ENCODE assay signal across 25 mouse cellular contexts in genomic region chr4:134293692-134294163, GRCm38 (mm10). TPM values are rescaled to one million over a fixed set of nuclear protein-coding genes. Genes with fewer than 3 reads are reported as not detected.
A peak's percentile ranks its signal among the peaks of the same experiment; 100 is the strongest.
DNase-seq lines count a peak whose midpoint lies in the region; ATAC-seq lines count a peak whose summit lies in the region.
"Had no signal": no experiment of that assay in that cellular context is flagged by ENCODE, and none has a peak within 500 bp of the region (broad histone marks: within the 10 kb centered on the region; RNA-seq: fewer than 3 reads in every experiment).

No protein-coding gene starts in this region.

- H3K36me3 ChIP-seq in hindbrain, embryonic 13.5 days = no peaks in the 10 kb centered on the region
- no peaks in the 10 kb centered on the region for H3K36me3 ChIP-seq in hindbrain, embryonic 14.5 days (replicated peaks; ENCODE audit: control insufficient read depth, insufficient read depth)
- no peaks in the 10 kb centered on the region for H3K36me3 ChIP-seq in heart, embryonic 12.5 days
- H3K36me3 ChIP-seq: hindbrain, embryonic 12.5 days; kidney, embryonic 15.5 days; limb, embryonic 10.5 days; midbrain, embryonic 13.5 days; neural tube, embryonic 15.5 days had no signal

- H3K9me3 ChIP-seq in hindbrain, embryonic 13.5 days = 0 out of 2 replicates have a peak, but pooled peaks cover 3% of the 10 kb centered on the region
- H3K9me3 ChIP-seq in hindbrain, embryonic 14.5 days (ENCODE audit: control insufficient read depth, low read length) = 0 out of 2 replicates have a peak, but pooled peaks cover 3% of the 10 kb centered on the region
- peaks cover 3% of the 10 kb centered on the region; the same call in 1 of the 2 replicates for H3K9me3 ChIP-seq in heart, embryonic 12.5 days (replicated peaks)
- H3K9me3 ChIP-seq: hindbrain, embryonic 12.5 days; kidney, embryonic 15.5 days; limb, embryonic 10.5 days; midbrain, embryonic 13.5 days; neural tube, embryonic 15.5 days had no signal

- peak overlapping the region; percentile 46; the same call in 1 of the 2 replicates for H3K9ac ChIP-seq in hindbrain, embryonic 13.5 days
- H3K9ac ChIP-seq in hindbrain, embryonic 14.5 days = no peak overlapping the region
- peak overlapping the region; percentile 23; the same call in 1 of the 2 replicates for H3K9ac ChIP-seq in heart, embryonic 12.5 days
- H3K9ac ChIP-seq: hindbrain, embryonic 12.5 days; kidney, embryonic 15.5 days; liver, postnatal 0 days; midbrain, embryonic 13.5 days; neural tube, embryonic 15.5 days had no signal

- no peak for DNase-seq in hindbrain, embryonic 14.5 days (ENCODE audit: low spot score)
- DNase-seq in heart, adult 18-20 months = peak; percentile 59 to 84
- peak; percentile 43 to 49 for DNase-seq in heart, postnatal 14 days
- no peak for DNase-seq in adrenal gland, postnatal 36 days
- no peak for DNase-seq in spleen, postnatal 36 days (ENCODE audit: low spot score in 2 of 2)
- DNase-seq: adrenal gland, postnatal 25 days; cerebellum, adult 11-12 months; liver, postnatal 0 days; thymus, postnatal 25 days had no signal

- no peak overlapping the region for H3K4me2 ChIP-seq in hindbrain, embryonic 13.5 days
- H3K4me2 ChIP-seq in hindbrain, embryonic 14.5 days (replicated peaks) = no peak overlapping the region
- peak overlapping the region; percentile 59 for H3K4me2 ChIP-seq in heart, embryonic 12.5 days
- H3K4me2 ChIP-seq: hindbrain, embryonic 12.5 days; kidney, embryonic 15.5 days; midbrain, embryonic 13.5 days; neural tube, embryonic 15.5 days had no signal

- H3K4me1 ChIP-seq in hindbrain, embryonic 13.5 days (replicated peaks) = peaks cover 5% of the 10 kb centered on the region
- peaks cover 2% of the 10 kb centered on the region for H3K4me1 ChIP-seq in hindbrain, embryonic 14.5 days (replicated peaks; ENCODE audit: control insufficient read depth, insufficient read depth, low read length)
- H3K4me1 ChIP-seq in heart, embryonic 12.5 days (replicated peaks) = peaks cover 42% of the 10 kb centered on the region

- no peak overlapping the region for H3K4me3 ChIP-seq in hindbrain, embryonic 13.5 days
- no peak overlapping the region for H3K4me3 ChIP-seq in hindbrain, embryonic 14.5 days (replicated peaks; ENCODE audit: low read length)
- peak overlapping the region; percentile 17 for H3K4me3 ChIP-seq in heart, embryonic 12.5 days
- H3K4me3 ChIP-seq: hindbrain, embryonic 12.5 days; kidney, embryonic 15.5 days; limb, embryonic 10.5 days; midbrain, embryonic 13.5 days; neural tube, embryonic 15.5 days had no signal

- H3K27ac ChIP-seq in hindbrain, embryonic 13.5 days = no peak overlapping the region
- no peak overlapping the region for H3K27ac ChIP-seq in hindbrain, embryonic 14.5 days
- H3K27ac ChIP-seq in heart, embryonic 12.5 days (ENCODE audit: poor library complexity, severe bottlenecking) = peak overlapping the region; percentile 91
- H3K27ac ChIP-seq: hindbrain, embryonic 12.5 days; kidney, embryonic 15.5 days; limb, embryonic 10.5 days; midbrain, embryonic 13.5 days; neural tube, embryonic 15.5 days had no signal

- intact Hi-C loops in heart, postnatal 14 days (cut with DNase I) = loop anchor here (2.0 to 5.0 kb wide), 4 partner anchors 31 to 256 kb away; no protein-coding TSS in a partner anchor

- peaks cover 18% of the 10 kb centered on the region; the same call in 1 of the 2 replicates for H3K27me3 ChIP-seq in hindbrain, embryonic 13.5 days
- H3K27me3 ChIP-seq in hindbrain, embryonic 14.5 days (ENCODE audit: control insufficient read depth, insufficient read depth, low read length) = no peaks in the 10 kb centered on the region
- H3K27me3 ChIP-seq in heart, embryonic 12.5 days (replicated peaks) = 0 out of 2 replicates have a peak, but pooled peaks cover 3% of the 10 kb centered on the region

- ATAC-seq in hindbrain, embryonic 13.5 days (ENCODE audit: low FRiP score) = no peak
- no peak for ATAC-seq in hindbrain, embryonic 14.5 days (ENCODE audit: low FRiP score)
- ATAC-seq in heart, embryonic 12.5 days (ENCODE audit: insufficient number of reproducible peaks, low FRiP score) = peak; percentile 80
- ATAC-seq in megakaryocyte, adult 5-6 weeks (ENCODE audit: poor library complexity, severe bottlenecking) = no peak
- ATAC-seq: forebrain, embryonic 14.5 days; liver, postnatal 0 days; midbrain, embryonic 13.5 days had no signal

- 75% methylated on average over 9 of the region's 9 CpGs for WGBS in hindbrain, embryonic 13.5 days
- WGBS in hindbrain, embryonic 14.5 days = 72% methylated on average over 9 of the region's 9 CpGs
- WGBS in heart, embryonic 12.5 days = 19% methylated on average over 9 of the region's 9 CpGs

RNA-seq across cellular contexts. Expression of gene Pdik1l, which starts 6.0 kb away (rescaled TPM):
- polyA plus RNA-seq in hindbrain, embryonic 13.5 days (2015; fragmentation: Nextera tagmentation; extraction: Ambion mirVana) = 35.0 and 37.3 TPM in 2 replicates
- polyA plus RNA-seq in hindbrain, embryonic 14.5 days (2014; fragmentation: Nextera tagmentation; extraction: Ambion mirVana) = 38.5 and 45.1 TPM in 2 replicates
- total RNA-seq in heart, adult 18-20 months (2021) = 1 to 10 TPM; 4.8 to 8.0 TPM
- polyA plus RNA-seq in heart, embryonic 12.5 days (2016; fragmentation: Nextera tagmentation; extraction: Ambion mirVana) = 14.9 and 18.1 TPM in 2 replicates
- total RNA-seq in heart, postnatal 14 days (2021) = 1 to 10 TPM; 6.6 to 8.6 TPM
- 10 to 100 TPM; 18.2 to 19.0 TPM for total RNA-seq in adrenal gland, postnatal 36 days (2021)
- 21.2 and 21.5 TPM in 2 replicates for total RNA-seq in megakaryocyte, adult 5-6 weeks (2015)
- 39.0 and 40.7 TPM in 2 replicates for total RNA-seq in megakaryocyte, adult 5-6 weeks (2017)

RNA-seq across cellular contexts. Expression of gene Trim63, which starts 21.2 kb away (rescaled TPM):
- 0.38 and 0.51 TPM in 2 replicates for polyA plus RNA-seq in hindbrain, embryonic 13.5 days (2015; fragmentation: Nextera tagmentation; extraction: Ambion mirVana)
- 0.23 TPM in 1 of 2 replicates, not detected in the other for polyA plus RNA-seq in hindbrain, embryonic 14.5 days (2014; fragmentation: Nextera tagmentation; extraction: Ambion mirVana)
- total RNA-seq in heart, adult 18-20 months (2021) = 100 to 1,000 TPM; 195 to 199 TPM
- 90.7 and 93.9 TPM in 2 replicates for polyA plus RNA-seq in heart, embryonic 12.5 days (2016; fragmentation: Nextera tagmentation; extraction: Ambion mirVana)
- total RNA-seq in heart, postnatal 14 days (2021) = 100 to 1,000 TPM; 193 to 217 TPM
- not detected for total RNA-seq in adrenal gland, postnatal 36 days (2021)
- total RNA-seq in megakaryocyte, adult 5-6 weeks (2015) = not detected in 2 replicates
- not detected in 2 replicates for total RNA-seq in megakaryocyte, adult 5-6 weeks (2017)
- total RNA-seq: adrenal gland, postnatal 25 days; layer of hippocampus, postnatal 25 days; MEL had no signal
- polyA plus RNA-seq: forebrain, embryonic 14.5 days; intestine, embryonic 14.5 days; liver, adult 2 months had no signal

RNA-seq across cellular contexts. Expression of gene Grrp1, which starts 39.8 kb away (rescaled TPM):
- 9.3 and 14.2 TPM in 2 replicates for polyA plus RNA-seq in hindbrain, embryonic 13.5 days (2015; fragmentation: Nextera tagmentation; extraction: Ambion mirVana)
- 16.4 and 16.9 TPM in 2 replicates for polyA plus RNA-seq in hindbrain, embryonic 14.5 days (2014; fragmentation: Nextera tagmentation; extraction: Ambion mirVana)
- 1 to 10 TPM; 5.1 to 6.3 TPM for total RNA-seq in heart, adult 18-20 months (2021)
- 4.5 TPM in 2 replicates for polyA plus RNA-seq in heart, embryonic 12.5 days (2016; fragmentation: Nextera tagmentation; extraction: Ambion mirVana)
- total RNA-seq in heart, postnatal 14 days (2021) = 10 to 100 TPM in 1 of 2 experiments, 1 to 10 TPM in 1; 8.6 to 13.8 TPM
- 10 to 100 TPM in 1 of 2 experiments, 1 to 10 TPM in 1; 6.0 to 11.6 TPM for total RNA-seq in adrenal gland, postnatal 36 days (2021)
- not detected in 2 replicates for total RNA-seq in megakaryocyte, adult 5-6 weeks (2015)
- total RNA-seq in megakaryocyte, adult 5-6 weeks (2017) = not detected in 2 replicates
- total RNA-seq: CH12.LX, MEL had no signal

RNA-seq across cellular contexts. Expression of gene Gm30191, which starts 47.0 kb away (rescaled TPM):
- 0.54 and 0.74 TPM in 2 replicates for polyA plus RNA-seq in hindbrain, embryonic 13.5 days (2015; fragmentation: Nextera tagmentation; extraction: Ambion mirVana)
- polyA plus RNA-seq in hindbrain, embryonic 14.5 days (2014; fragmentation: Nextera tagmentation; extraction: Ambion mirVana) = 0.35 and 0.87 TPM in 2 replicates
- not detected for total RNA-seq in heart, adult 18-20 months (2021)
- polyA plus RNA-seq in heart, embryonic 12.5 days (2016; fragmentation: Nextera tagmentation; extraction: Ambion mirVana) = not detected in 2 replicates
- not detected for total RNA-seq in heart, postnatal 14 days (2021)
- total RNA-seq in adrenal gland, postnatal 36 days (2021) = not detected
- total RNA-seq in megakaryocyte, adult 5-6 weeks (2015) = not detected in 2 replicates
- total RNA-seq in megakaryocyte, adult 5-6 weeks (2017) = not detected in 2 replicates
- total RNA-seq: adrenal gland, postnatal 25 days; CH12.LX; gastrocnemius, postnatal 4 days; layer of hippocampus, postnatal 25 days; liver, adult 2 months; MEL had no signal
- polyA plus RNA-seq: forebrain, embryonic 14.5 days; intestine, embryonic 14.5 days; kidney, embryonic 15.5 days; large intestine, adult 2 months; limb, embryonic 10.5 days; liver, adult 2 months; liver, postnatal 0 days; midbrain, embryonic 13.5 days; neural tube, embryonic 15.5 days had no signal

RNA-seq across cellular contexts. Expression of gene Zfp593, which starts 48.3 kb away (rescaled TPM):
- polyA plus RNA-seq in hindbrain, embryonic 13.5 days (2015; fragmentation: Nextera tagmentation; extraction: Ambion mirVana) = 15.5 and 15.7 TPM in 2 replicates
- 12.5 and 14.4 TPM in 2 replicates for polyA plus RNA-seq in hindbrain, embryonic 14.5 days (2014; fragmentation: Nextera tagmentation; extraction: Ambion mirVana)
- 1 to 10 TPM; 3.3 to 3.6 TPM for total RNA-seq in heart, adult 18-20 months (2021)
- 11.2 and 12.3 TPM in 2 replicates for polyA plus RNA-seq in heart, embryonic 12.5 days (2016; fragmentation: Nextera tagmentation; extraction: Ambion mirVana)
- 1 to 10 TPM; 2.4 to 3.3 TPM for total RNA-seq in heart, postnatal 14 days (2021)
- total RNA-seq in adrenal gland, postnatal 36 days (2021) = 10 to 100 TPM in 1 of 2 experiments, 1 to 10 TPM in 1; 9.6 to 12.9 TPM
- 3.5 and 4.6 TPM in 2 replicates for total RNA-seq in megakaryocyte, adult 5-6 weeks (2015)
- 3.8 and 5.9 TPM in 2 replicates for total RNA-seq in megakaryocyte, adult 5-6 weeks (2017)

Comparison
In these comparisons a context has a peak if more than half of its experiments do, and no peak if none do; other contexts are left out.
1. DNase-seq: peak in heart, adult 18-20 months (2 of 2) and heart, postnatal 14 days (2 of 2); none in hindbrain, embryonic 14.5 days (single experiment), adrenal gland, postnatal 36 days (0 of 2) and spleen, postnatal 36 days (0 of 2).
2. RNA of gene Trim63, which starts 21.2 kb away (total RNA-seq): 193 to 217 TPM in heart, postnatal 14 days and 195 to 199 TPM in heart, adult 18-20 months; not detected in adrenal gland, postnatal 36 days and not detected in megakaryocyte, adult 5-6 weeks; every median in the first group is over 100 times any median in the second.
3. RNA of gene Grrp1, which starts 39.8 kb away (total RNA-seq): 8.6 to 13.8 TPM in heart, postnatal 14 days, 6.0 to 11.6 TPM in adrenal gland, postnatal 36 days and 5.1 to 6.3 TPM in heart, adult 18-20 months; not detected in megakaryocyte, adult 5-6 weeks; every median in the first group is over 4 times any median in the second.